Mouse (Mus musculus): ENCODE data around the gene Slc22a21.
"Not testable (repeated sequence)": the region's sequence is repeated elsewhere in the genome, so short reads cannot be mapped to it uniquely, and the experiment has no call there.

The Slc22a21 gene

GRCm38 (mm10) chr11:53979788-53980621 is at the start of gene Slc22a21:
Gene Slc22a21 (minus strand): TSS chr11:53980332.
- peak; percentile 65 for DNase-seq (ENCODE audit: low spot score)

DNA sequence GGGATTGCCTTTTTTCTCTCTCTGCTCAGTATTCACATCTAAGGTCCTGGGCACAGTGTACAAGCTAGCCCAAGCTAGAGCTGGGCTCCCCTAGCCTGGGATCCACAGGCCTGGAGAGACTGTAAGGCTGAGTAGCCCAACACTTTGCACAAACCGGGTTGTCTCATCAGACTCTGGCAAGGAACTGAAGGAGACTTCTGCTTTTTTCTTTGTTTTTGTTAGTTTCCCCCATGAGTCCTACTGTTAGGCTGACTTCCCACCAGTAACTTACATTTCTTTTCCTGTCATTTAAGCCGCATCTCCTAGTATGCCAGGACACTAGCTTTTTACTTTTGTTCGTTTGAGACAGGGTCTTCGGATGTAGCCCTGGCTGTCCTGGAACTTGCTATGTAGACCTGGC is 48.9 kb upstream of the Slc22a21 start:
- no peak for DNase-seq (ENCODE audit: low spot score)

DNA sequence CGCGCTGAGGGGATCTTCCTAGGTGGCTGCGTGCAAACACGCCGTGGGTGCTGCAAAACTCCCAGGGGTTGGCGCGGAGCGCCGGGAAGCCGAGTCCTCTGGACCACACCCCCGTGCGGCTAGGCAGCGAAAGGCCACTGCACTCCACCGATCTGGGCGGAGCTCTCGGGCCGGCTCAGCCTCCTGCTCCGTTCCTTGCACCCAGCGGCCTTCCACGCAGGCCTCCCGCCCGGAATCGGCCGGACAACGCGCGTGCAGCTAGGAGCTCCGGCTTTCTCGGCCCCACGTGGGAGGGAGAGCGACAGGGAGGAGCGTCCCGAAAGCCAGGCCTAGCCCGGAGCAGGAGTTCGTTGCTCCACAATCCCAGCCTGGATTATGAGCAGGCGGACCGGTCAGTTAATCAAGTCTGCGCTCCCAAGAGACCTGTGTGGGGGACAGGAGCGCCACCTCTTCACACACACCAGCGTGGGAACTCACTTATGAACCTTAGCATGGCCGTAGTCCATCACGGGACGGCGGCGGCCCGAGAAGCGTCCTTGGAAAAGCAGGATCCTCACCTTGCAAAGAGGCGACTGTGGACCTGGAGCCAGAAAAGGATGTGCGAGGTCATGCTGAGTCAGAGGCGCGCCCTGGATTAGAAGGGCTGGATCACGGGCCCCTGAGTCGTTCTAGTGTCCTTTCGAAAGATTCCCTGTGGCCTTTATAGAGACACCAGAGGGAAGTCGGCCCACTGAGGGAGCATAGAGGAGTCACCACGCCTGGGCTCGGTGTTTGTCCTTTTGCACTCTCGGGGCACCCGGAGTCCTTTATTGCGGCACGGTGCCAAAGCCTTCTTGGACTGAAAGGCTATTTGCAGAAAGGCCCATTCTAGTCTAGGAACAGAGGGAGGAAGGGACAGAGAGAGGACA is 48.2 kb upstream of the Slc22a21 start, which contains the start of gene Slc22a4:
Gene Slc22a4, minus strand, starts transcription at position 47 of the 908 bp plus-strand sequence.
- peak; percentile 69 for DNase-seq (ENCODE audit: low spot score)

DNA sequence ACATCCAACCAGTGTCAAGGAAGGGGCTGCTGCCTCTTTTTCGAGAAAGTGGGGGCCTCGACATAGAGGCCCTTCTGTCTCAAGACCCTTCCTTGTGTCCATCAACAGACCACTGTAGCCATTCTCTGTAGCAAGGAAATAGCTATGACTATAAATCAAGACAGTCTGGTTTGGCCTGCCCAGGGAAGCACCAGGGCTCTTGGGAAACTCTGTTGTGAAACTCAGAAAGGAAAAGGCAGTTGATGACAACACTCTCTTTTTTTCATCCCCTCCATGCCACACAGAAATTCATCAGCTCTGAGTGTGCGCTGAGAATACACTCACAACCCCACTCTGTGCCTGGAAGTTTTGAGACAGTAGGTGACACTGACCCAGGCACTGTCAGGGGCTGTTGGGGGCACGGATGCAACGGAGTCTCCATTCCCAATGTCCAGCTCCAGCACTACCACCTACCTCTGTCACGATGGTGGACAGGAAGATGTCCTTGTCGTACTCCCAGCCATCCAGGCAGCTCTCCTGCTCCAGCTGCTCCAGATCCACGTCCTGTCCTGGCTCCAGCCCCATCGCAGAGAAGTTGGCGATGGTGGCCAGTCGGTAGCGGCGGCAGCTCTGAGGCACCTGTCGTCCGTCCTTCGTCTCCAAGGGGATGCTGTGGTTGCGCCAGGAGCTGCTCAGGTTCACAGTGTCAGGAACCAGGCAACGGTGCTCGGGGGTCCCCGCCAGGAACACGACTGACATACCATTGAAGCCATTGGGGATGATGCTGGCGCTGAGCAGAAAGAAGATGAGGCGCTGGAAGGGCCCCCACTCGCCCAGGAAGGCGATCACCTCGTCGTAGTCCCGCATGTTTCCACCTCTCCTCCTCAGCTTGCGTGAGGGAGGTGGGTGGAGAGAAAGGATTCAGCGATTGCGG is 47.3 kb upstream of the Slc22a21 start:
- DNase-seq (ENCODE audit: low spot score): no peak

GRCm38 (mm10) chr11:54026491-54027041 is 46.4 kb upstream of the Slc22a21 start:
- no peak for DNase-seq (ENCODE audit: low spot score)

- DNase-seq (ENCODE audit: low spot score): no peak
Observed at GRCm38 (mm10) chr11:54021396-54022093, 41.4 kb upstream of the Slc22a21 start.

- DNase-seq (ENCODE audit: low spot score): no peak
Observed at GRCm38 (mm10) chr11:54018893-54019732, 39.0 kb upstream of the Slc22a21 start.

- no peak for DNase-seq (ENCODE audit: low spot score)
Observed at GRCm38 (mm10) chr11:54017596-54017995, 37.5 kb upstream of the Slc22a21 start.

DNA sequence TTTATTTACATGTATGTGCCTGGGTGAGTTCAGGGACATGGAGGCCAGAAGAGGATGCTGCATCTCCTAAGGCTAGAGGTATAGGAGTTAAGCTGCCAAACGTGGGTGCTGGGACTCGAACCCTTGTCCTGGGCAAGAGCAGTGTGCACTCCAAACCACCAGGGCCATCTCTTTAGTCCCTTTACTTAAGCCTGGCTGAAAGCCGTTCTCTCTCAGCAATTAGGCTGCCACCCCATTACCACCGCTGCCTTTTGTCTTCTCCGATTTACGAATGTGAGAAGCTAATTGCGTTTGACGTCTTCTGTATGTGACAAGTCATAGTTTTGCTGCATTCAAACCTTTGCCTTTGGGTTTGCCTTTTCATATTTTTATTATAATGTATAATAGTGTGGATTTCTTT is 35.9 kb upstream of the Slc22a21 start:
- no peak for DNase-seq (ENCODE audit: low spot score)

DNA sequence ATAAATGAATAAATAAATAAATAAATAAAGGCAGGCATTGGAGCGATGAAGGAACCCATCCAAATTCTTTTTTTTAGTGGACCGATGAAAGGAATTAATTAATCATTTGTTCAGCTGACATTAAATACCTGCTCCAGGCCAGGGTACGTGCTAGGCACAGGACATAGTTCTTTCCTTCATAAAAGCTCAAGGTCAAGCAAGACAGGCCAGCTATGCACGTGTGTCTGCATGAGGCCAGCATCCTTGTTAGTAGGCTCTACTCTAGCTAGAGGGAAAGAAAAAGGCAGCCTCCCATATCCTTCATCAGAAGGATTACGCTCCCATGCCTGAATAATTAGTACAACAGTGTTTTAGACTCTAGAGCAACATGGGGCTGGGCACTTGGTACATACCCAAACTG is 32.8 kb upstream of the Slc22a21 start:
- DNase-seq (ENCODE audit: low spot score): no peak

- DNase-seq (ENCODE audit: low spot score): no peak
Observed at GRCm38 (mm10) chr11:54011255-54011654, 31.1 kb upstream of the Slc22a21 start.

GRCm38 (mm10) chr11:54008416-54008920 is 28.3 kb upstream of the Slc22a21 start:
- DNase-seq (ENCODE audit: low spot score): peak; percentile 27

GRCm38 (mm10) chr11:54007717-54008116 is 27.6 kb upstream of the Slc22a21 start:
- DNase-seq (ENCODE audit: low spot score): no peak

- peak; percentile 58 for DNase-seq (ENCODE audit: low spot score)
Observed at GRCm38 (mm10) chr11:54006901-54007300, 26.8 kb upstream of the Slc22a21 start.

DNA sequence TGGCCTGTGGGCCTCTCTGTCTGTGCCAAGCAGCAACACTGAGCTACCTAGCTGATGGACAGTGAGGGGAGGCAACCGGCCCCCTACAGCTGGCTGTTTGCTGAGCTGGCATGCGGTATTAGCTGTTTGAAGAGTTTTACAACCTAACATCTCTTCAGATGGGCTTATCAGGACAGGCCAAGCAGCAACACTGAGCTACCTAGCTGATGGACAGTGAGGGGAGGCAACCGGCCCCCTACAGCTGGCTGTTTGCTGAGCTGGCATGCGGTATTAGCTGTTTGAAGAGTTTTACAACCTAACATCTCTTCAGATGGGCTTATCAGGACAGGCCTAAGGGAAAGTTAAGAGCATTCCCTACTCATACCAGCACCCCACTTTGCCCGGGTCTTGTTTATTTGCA is 26.2 kb upstream of the Slc22a21 start:
- DNase-seq (ENCODE audit: low spot score): not testable (repeated sequence)

GRCm38 (mm10) chr11:54004734-54005133 is 24.6 kb upstream of the Slc22a21 start:
- DNase-seq (ENCODE audit: low spot score): no peak

DNA sequence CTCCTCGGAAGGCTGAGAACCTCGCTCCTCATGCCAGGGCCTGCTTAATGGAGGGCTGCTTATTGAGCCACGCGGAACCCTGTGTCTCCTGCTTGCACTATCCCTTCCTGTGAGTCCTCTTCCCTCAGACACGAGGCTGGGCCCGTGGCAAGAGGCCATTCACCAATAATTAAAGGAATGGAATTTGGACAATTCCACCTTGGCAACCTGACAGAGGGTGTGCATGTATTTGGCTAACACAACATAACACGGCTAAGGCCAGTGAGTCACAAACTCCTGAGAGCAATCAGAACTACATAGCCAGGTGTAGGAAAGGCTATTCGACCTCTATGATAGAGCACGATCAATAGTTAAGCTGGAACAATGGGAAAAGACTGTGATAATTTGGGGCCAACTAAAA is 24.1 kb upstream of the Slc22a21 start:
- no peak for DNase-seq (ENCODE audit: low spot score)

DNA sequence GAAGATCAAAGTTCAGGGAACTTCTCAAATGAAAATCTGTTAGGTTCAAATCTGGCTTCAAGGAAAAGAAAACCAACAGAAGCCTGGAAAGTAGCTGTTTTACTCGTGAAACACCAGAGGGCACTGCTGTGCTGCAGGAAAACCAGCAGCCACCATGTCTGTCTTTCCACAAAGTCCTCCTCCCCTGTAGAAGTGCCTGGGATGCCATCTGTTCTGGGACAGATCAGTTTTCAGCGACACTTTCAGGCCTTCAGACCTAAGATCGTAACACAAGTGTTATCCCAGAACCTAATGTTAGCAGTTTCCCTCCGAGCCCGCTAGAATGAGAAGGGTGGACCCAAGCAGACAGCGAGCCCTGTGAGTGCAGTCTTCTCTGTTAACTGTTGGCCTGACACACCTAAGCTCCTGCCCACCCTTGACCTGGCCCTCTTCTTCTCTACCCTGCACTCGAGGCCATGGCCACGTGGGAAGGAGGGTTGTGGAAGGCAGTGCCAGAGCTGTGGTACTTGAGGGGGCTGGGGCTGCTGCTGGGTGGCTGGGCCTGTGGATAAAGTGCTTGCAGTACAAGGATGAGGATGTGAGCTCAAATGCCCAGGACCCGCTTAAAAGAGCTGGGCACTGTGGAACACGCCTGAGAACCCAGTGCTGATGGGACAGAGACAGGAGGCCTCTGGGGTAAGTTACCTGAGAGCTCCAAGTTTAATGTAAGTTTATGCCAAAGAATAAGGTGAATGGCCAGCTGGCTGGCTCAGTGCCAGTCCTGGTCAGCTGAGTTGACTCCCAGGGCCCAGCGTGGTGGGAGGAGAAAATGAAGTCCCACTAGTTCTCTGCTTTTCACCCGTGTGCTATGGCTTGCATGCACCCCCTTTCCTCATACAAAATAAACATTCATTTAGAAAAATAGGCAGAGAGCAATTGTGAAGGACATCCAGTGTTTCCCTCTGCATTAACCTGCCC is 22.9 kb upstream of the Slc22a21 start:
- DNase-seq (ENCODE audit: low spot score): peak; percentile 61

Data from ovary, postnatal 14 days (tissue).